Mouse (Mus musculus) macrophage (primary cell): Measurements from ENCODE around the gene Gm11099. TPM values are rescaled to one million over a fixed set of nuclear protein-coding genes. Genes with fewer than 3 reads are reported as not detected.

ENCODE experiments used
- H3K27ac ChIP-seq: fragments of 350-480 bp; formaldehyde crosslinking; 2 replicates; pipeline ENCODE4 v1.9.0; 2021
- H3K36me3 ChIP-seq: fragments of 350-480 bp; formaldehyde crosslinking; 2 replicates; pipeline ENCODE4 v1.9.0; 2021; ENCODE audit errors: inconsistent target
- H3K4me3 ChIP-seq: fragments of 350-480 bp; formaldehyde crosslinking; 2 replicates; pipeline ENCODE4 v1.9.0; 2021; ENCODE audit errors: inconsistent target
- H3K79me2 ChIP-seq: fragments of 350-480 bp; formaldehyde crosslinking; 2 replicates; pipeline ENCODE4 v1.9.0; 2021; ENCODE audit errors: inconsistent target
- WGBS: methylation state at CpG from one replicate; pipeline ENCODE4 v1.1.7; 2026; ENCODE audit warnings: inconsistent platforms; ENCODE audit not compliant: missing documents; 5-methylcytosine and 5-hydroxymethylcytosine counted together
- polyA plus RNA-seq: library from polyadenylated mRNA; stranded (reverse); fragments of 250-400 nt; gene quantifications from 3 replicates; pipeline ENCODE4 v1.2.4, GENCODE M21; 2018; ENCODE audit warnings: inconsistent platforms

The Gm11099 gene
- polyA plus RNA-seq, 1 experiment from 2014 or later, result not detected

- 88% methylated on average over 4 of the region's 4 CpGs for WGBS
- no peaks in the 10 kb centered on the region for H3K36me3 ChIP-seq
- H3K27ac ChIP-seq, result no peak overlapping the region
- no peak overlapping the region for H3K4me3 ChIP-seq
- no peaks in the 10 kb centered on the region for H3K79me2 ChIP-seq
These were observed 82.1 kb downstream of the Gm11099 start for GRCm38 (mm10) chr2:58941361-58941760.

GRCm38 (mm10) chr2:58948796-58949195, 89.6 kb downstream of the Gm11099 start:
- Histone ChIP-seq H3K4me3 (no peak overlapping the region), H3K27ac (no peak overlapping the region), H3K79me2 (no peaks in the 10 kb centered on the region), H3K36me3 (no peaks in the 10 kb centered on the region)
- WGBS, result 86% methylated on average over 7 of the region's 7 CpGs

GRCm38 (mm10) chr2:58952101-58952500, 92.9 kb downstream of the Gm11099 start:
- Histone ChIP-seq H3K79me2 (no peaks in the 10 kb centered on the region), H3K36me3 (no peaks in the 10 kb centered on the region), H3K4me3 (no peak overlapping the region), H3K27ac (no peak overlapping the region)
- WGBS, result 95% methylated on average over 3 of the region's 3 CpGs

- WGBS, result 100% methylated on average over 2 of the region's 2 CpGs
- no peak overlapping the region for H3K27ac ChIP-seq
- H3K36me3 ChIP-seq, result no peaks in the 10 kb centered on the region
- H3K4me3 ChIP-seq, result no peak overlapping the region
- no peaks in the 10 kb centered on the region for H3K79me2 ChIP-seq
These were observed 97.1 kb downstream of the Gm11099 start for GRCm38 (mm10) chr2:58956351-58956750.

GRCm38 (mm10) chr2:58956770-58957300, 97.6 kb downstream of the Gm11099 start:
- H3K79me2 ChIP-seq, result no peaks in the 10 kb centered on the region
- WGBS, result 93% methylated on average over 2 of the region's 2 CpGs
- H3K36me3 ChIP-seq, result no peaks in the 10 kb centered on the region

More at GRCm38 (mm10) chr2:58956770-58957300, 97.6 kb downstream of the Gm11099 start:
- no peak overlapping the region for H3K4me3 ChIP-seq
- no peak overlapping the region for H3K27ac ChIP-seq
